Mouse (Mus musculus) frontal cortex, postnatal 36 days (tissue): ENCODE measurements at regions not wholly inside any gene's neighbourhood (a gene's known extent, or its start where the extent isn't known, plus 50 kb on each side); places are given as distances from the start of the nearest gene placed in this dataset.
A peak's percentile ranks its signal among the peaks of the same experiment; 100 is the strongest.

Experiments
- DNase-seq, 2 experiments: peaks; one replicate each; pipeline ENCODE4 v3.0.0; 2022; ENCODE audit warnings: low spot score in 2 of 2

- peak; percentile 43 to 78 for DNase-seq
Observed at GRCm38 (mm10) chr19:26249751-26250150, 355.1 kb upstream of the Smarca2 start.

GRCm38 (mm10) chr19:26258677-26259076 lies 346.2 kb upstream of the Smarca2 start:
- DNase-seq, result no peak

GRCm38 (mm10) chr19:26261530-26261929 lies 343.3 kb upstream of the Smarca2 start:
- peak; percentile 57 to 72 for DNase-seq

GRCm38 (mm10) chr19:26296360-26296759 lies 308.5 kb upstream of the Smarca2 start:
- DNase-seq, result no peak

GRCm38 (mm10) chr19:26308477-26309135 lies 296.2 kb upstream of the Smarca2 start:
- peak; percentile 48 to 57 for DNase-seq

GRCm38 (mm10) chr19:26318977-26319376 lies 285.9 kb upstream of the Smarca2 start:
- no peak for DNase-seq

- peak in 1 of 2 experiments; percentile 32 for DNase-seq
Observed at GRCm38 (mm10) chr19:26323682-26324081, 281.2 kb upstream of the Smarca2 start.

GRCm38 (mm10) chr19:26339120-26339519 lies 265.7 kb upstream of the Smarca2 start:
- DNase-seq, result no peak

- peak in 1 of 2 experiments; percentile 30 for DNase-seq
Observed at GRCm38 (mm10) chr19:26340155-26340554, 264.7 kb upstream of the Smarca2 start.

GRCm38 (mm10) chr19:26355054-26355453 lies 249.8 kb upstream of the Smarca2 start:
- no peak for DNase-seq

GRCm38 (mm10) chr19:26383961-26384381 lies 220.9 kb upstream of the Smarca2 start:
- DNase-seq, result peak in 1 of 2 experiments; percentile 53

- no peak for DNase-seq
Observed at GRCm38 (mm10) chr19:26386075-26386474, 218.8 kb upstream of the Smarca2 start.

GRCm38 (mm10) chr19:26412684-26413083 lies 192.2 kb upstream of the Smarca2 start:
- DNase-seq, result peak; percentile 3 to 6

- no peak for DNase-seq
Observed at GRCm38 (mm10) chr19:26414476-26415024, 190.3 kb upstream of the Smarca2 start.

- no peak for DNase-seq
Observed at GRCm38 (mm10) chr19:26419781-26420180, 185.1 kb upstream of the Smarca2 start.

- no peak for DNase-seq
Observed at GRCm38 (mm10) chr19:26439163-26439562, 165.7 kb upstream of the Smarca2 start.

- DNase-seq, result no peak
Observed at GRCm38 (mm10) chr19:26445309-26445708, 159.5 kb upstream of the Smarca2 start.

- no peak for DNase-seq
Observed at GRCm38 (mm10) chr19:26447427-26448023, 157.3 kb upstream of the Smarca2 start.

GRCm38 (mm10) chr19:26461712-26462111 lies 143.1 kb upstream of the Smarca2 start:
- no peak for DNase-seq

GRCm38 (mm10) chr19:26465228-26465627 lies 139.6 kb upstream of the Smarca2 start:
- no peak for DNase-seq

- DNase-seq, result no peak
Observed at GRCm38 (mm10) chr19:26466244-26466643, 138.6 kb upstream of the Smarca2 start.

- peak in 1 of 2 experiments; percentile 19 for DNase-seq
Observed at GRCm38 (mm10) chr19:26467179-26467651, 137.6 kb upstream of the Smarca2 start.

- DNase-seq, result no peak
Observed at GRCm38 (mm10) chr19:26472659-26473058, 132.2 kb upstream of the Smarca2 start.
